Mouse (Mus musculus): ENCODE results near the gene Cox4i2. TPM values are rescaled to one million over a fixed set of nuclear protein-coding genes. Genes with fewer than 3 reads are reported as not detected.
A peak's percentile ranks its signal among the peaks of the same experiment; 100 is the strongest.

Cox4i2 gene
- total RNA-seq, 2 experiments from 2014 or later, result 1.4 TPM; not detected in 1

GRCm38 (mm10) chr2:152766387-152767123, 12.6 kb downstream of the Cox4i2 start:
- peak; percentile 86 for ATAC-seq (replicated peaks; ENCODE audit: poor library complexity)

GRCm38 (mm10) chr2:152767618-152768271, 13.8 kb downstream of the Cox4i2 start:
- ATAC-seq (replicated peaks; ENCODE audit: poor library complexity), result peak; percentile 65

- ATAC-seq (replicated peaks; ENCODE audit: poor library complexity), result peak; percentile 56
These were observed 15.7 kb downstream of the Cox4i2 start for GRCm38 (mm10) chr2:152769677-152770076.

- peak; percentile 21; the same call in 1 of the 2 replicates for ATAC-seq (replicated peaks; ENCODE audit: poor library complexity)
These were observed 17.6 kb downstream of the Cox4i2 start for GRCm38 (mm10) chr2:152771571-152771970.

- no peak for ATAC-seq (replicated peaks; ENCODE audit: poor library complexity)
These were observed 18.3 kb downstream of the Cox4i2 start for GRCm38 (mm10) chr2:152772231-152772630.

GRCm38 (mm10) chr2:152775357-152775756, 21.4 kb downstream of the Cox4i2 start:
- no peak for ATAC-seq (replicated peaks; ENCODE audit: poor library complexity)

- ATAC-seq (replicated peaks; ENCODE audit: poor library complexity), result no peak
These were observed 22.0 kb downstream of the Cox4i2 start for GRCm38 (mm10) chr2:152776019-152776418.

GRCm38 (mm10) chr2:152776435-152776834, 22.5 kb downstream of the Cox4i2 start:
- no peak for ATAC-seq (replicated peaks; ENCODE audit: poor library complexity)

- ATAC-seq (replicated peaks; ENCODE audit: poor library complexity), result no peak
These were observed 23.1 kb downstream of the Cox4i2 start for GRCm38 (mm10) chr2:152777081-152777480.

GRCm38 (mm10) chr2:152780466-152780865, 26.5 kb downstream of the Cox4i2 start:
- no peak for ATAC-seq (replicated peaks; ENCODE audit: poor library complexity)

- peak; percentile 29 for ATAC-seq (replicated peaks; ENCODE audit: poor library complexity)
These were observed 27.2 kb downstream of the Cox4i2 start for GRCm38 (mm10) chr2:152781031-152781711.

GRCm38 (mm10) chr2:152782656-152783055, 28.7 kb downstream of the Cox4i2 start:
- ATAC-seq (replicated peaks; ENCODE audit: poor library complexity), result no peak

GRCm38 (mm10) chr2:152783241-152783640, 29.3 kb downstream of the Cox4i2 start:
- no peak for ATAC-seq (replicated peaks; ENCODE audit: poor library complexity)

GRCm38 (mm10) chr2:152784640-152785039, 30.7 kb downstream of the Cox4i2 start:
- no peak for ATAC-seq (replicated peaks; ENCODE audit: poor library complexity)

- no peak for ATAC-seq (replicated peaks; ENCODE audit: poor library complexity)
These were observed 31.7 kb downstream of the Cox4i2 start for GRCm38 (mm10) chr2:152785446-152786350.

GRCm38 (mm10) chr2:152787136-152787535, 33.2 kb downstream of the Cox4i2 start:
- ATAC-seq (replicated peaks; ENCODE audit: poor library complexity), result no peak

GRCm38 (mm10) chr2:152787543-152787942, 33.6 kb downstream of the Cox4i2 start:
- ATAC-seq (replicated peaks; ENCODE audit: poor library complexity), result no peak

GRCm38 (mm10) chr2:152788892-152789421, 35.0 kb downstream of the Cox4i2 start:
- ATAC-seq (replicated peaks; ENCODE audit: poor library complexity), result peak; percentile 77

- ATAC-seq (replicated peaks; ENCODE audit: poor library complexity), result peak; percentile 71
These were observed 35.6 kb downstream of the Cox4i2 start for GRCm38 (mm10) chr2:152789591-152789999.

- ATAC-seq (replicated peaks; ENCODE audit: poor library complexity), result no peak
These were observed 38.5 kb downstream of the Cox4i2 start for GRCm38 (mm10) chr2:152792461-152792860.
